Mouse (Mus musculus): ENCODE measurements around the gene Ggcx. TPM values are rescaled to one million over a fixed set of nuclear protein-coding genes. Genes with fewer than 3 reads are reported as not detected.

The Ggcx gene
- polyA plus RNA-seq, 3 experiments from 2014 or later, result 5.6 to 6.5 (median 5.9) TPM

GRCm38 (mm10) chr6:72388266-72388665 lies 25.8 kb upstream of the Ggcx start:
- ATAC-seq, result no peak

- ATAC-seq, result peak; percentile 37
Observed at GRCm38 (mm10) chr6:72388791-72389329, 25.2 kb upstream of the Ggcx start.

- ATAC-seq, result peak; percentile 16
Observed at GRCm38 (mm10) chr6:72389471-72389940, 24.6 kb upstream of the Ggcx start.

GRCm38 (mm10) chr6:72389941-72390771 lies 24.0 kb upstream of the Ggcx start, which contains the start of gene Vamp8:
Gene Vamp8, minus strand, starts transcription at chr6:72390703.
- ATAC-seq, result peak; percentile 72

GRCm38 (mm10) chr6:72390795-72391521 lies 23.1 kb upstream of the Ggcx start:
- ATAC-seq, result peak; percentile 14

- no peak for ATAC-seq
Observed at GRCm38 (mm10) chr6:72392341-72392740, 21.8 kb upstream of the Ggcx start.

GRCm38 (mm10) chr6:72396837-72397251 lies 17.3 kb upstream of the Ggcx start:
- ATAC-seq, result no peak

GRCm38 (mm10) chr6:72399967-72400366 lies 14.1 kb upstream of the Ggcx start:
- ATAC-seq, result no peak

GRCm38 (mm10) chr6:72401875-72402274 lies 12.2 kb upstream of the Ggcx start:
- peak; percentile 86 for ATAC-seq

- ATAC-seq, result no peak
Observed at GRCm38 (mm10) chr6:72405356-72405755, 8.8 kb upstream of the Ggcx start.

GRCm38 (mm10) chr6:72407119-72407518 lies 7.0 kb upstream of the Ggcx start:
- ATAC-seq, result peak; percentile 97

GRCm38 (mm10) chr6:72409567-72409966 lies 4.5 kb upstream of the Ggcx start:
- no peak for ATAC-seq

GRCm38 (mm10) chr6:72410003-72410402 lies 4.1 kb upstream of the Ggcx start:
- ATAC-seq, result no peak

GRCm38 (mm10) chr6:72410518-72410917 lies 3.6 kb upstream of the Ggcx start:
- no peak for ATAC-seq

- no peak for ATAC-seq
Observed at GRCm38 (mm10) chr6:72415181-72415580, 1.1 kb downstream of the Ggcx start.

- ATAC-seq, result no peak
Observed at GRCm38 (mm10) chr6:72415964-72416772, 2.1 kb downstream of the Ggcx start.

GRCm38 (mm10) chr6:72418279-72418678 lies 4.2 kb downstream of the Ggcx start:
- no peak for ATAC-seq

GRCm38 (mm10) chr6:72419806-72420205 lies 5.7 kb downstream of the Ggcx start:
- no peak for ATAC-seq

GRCm38 (mm10) chr6:72420901-72421300 lies 6.8 kb downstream of the Ggcx start:
- ATAC-seq, result no peak

- ATAC-seq, result no peak
Observed at GRCm38 (mm10) chr6:72425646-72426045, 11.5 kb downstream of the Ggcx start.

GRCm38 (mm10) chr6:72428036-72428435 lies 13.9 kb downstream of the Ggcx start:
- peak; percentile 73 for ATAC-seq

GRCm38 (mm10) chr6:72429061-72429842 lies 15.1 kb downstream of the Ggcx start:
- ATAC-seq, result peak; percentile 68
